Mouse (Mus musculus): ENCODE measurements at regions not wholly inside any gene's neighbourhood (a gene's known extent, or its start where the extent isn't known, plus 50 kb on each side); places are given as distances from the start of the nearest gene placed in this dataset.
"Not testable (repeated sequence)": the region's sequence is repeated elsewhere in the genome, so short reads cannot be mapped to it uniquely, and the experiment has no call there.

- Histone ChIP-seq H3K9me3 (replicated peaks; ENCODE audit: control insufficient read depth, low read length) (no peaks in the 10 kb centered on the region), H3K36me3 (ENCODE audit: control insufficient read depth, insufficient read depth) (no peaks in the 10 kb centered on the region), H3K4me3 (ENCODE audit: low read depth, low read length) (no peak overlapping the region), H3K9ac (ENCODE audit: low read depth, low read length) (no peak overlapping the region), H3K27ac (ENCODE audit: low read length) (no peak overlapping the region), H3K4me1 (ENCODE audit: control insufficient read depth, low read depth, low read length) (no peaks in the 10 kb centered on the region), H3K27me3 (ENCODE audit: control insufficient read depth, insufficient read depth, low read depth, low read length) (no peaks in the 10 kb centered on the region), H3K4me2 (ENCODE audit: low read depth, low read length) (no peak overlapping the region)
- ATAC-seq (ENCODE audit: low read depth) = no peak
- 47% methylated on average over 2 of the region's 2 CpGs for WGBS (ENCODE audit: insufficient replicate concordance)
Measured at GRCm38 (mm10) chr15:59722661-59723413, 293.6 kb downstream of the 4933412E24Rik start.

- Histone ChIP-seq H3K36me3 (ENCODE audit: control insufficient read depth, insufficient read depth) (no peaks in the 10 kb centered on the region), H3K9me3 (replicated peaks; ENCODE audit: control insufficient read depth, low read length) (no peaks in the 10 kb centered on the region), H3K4me1 (ENCODE audit: control insufficient read depth, low read depth, low read length) (peaks cover 5% of the 10 kb centered on the region; the same call in 1 of the 2 replicates), H3K4me3 (ENCODE audit: low read depth, low read length) (no peak overlapping the region), H3K9ac (ENCODE audit: low read depth, low read length) (no peak overlapping the region), H3K27ac (ENCODE audit: low read length) (0 out of 2 replicates have a peak overlapping the region, but pooled peaks have one; percentile 5), H3K4me2 (ENCODE audit: low read depth, low read length) (no peak overlapping the region), H3K27me3 (ENCODE audit: control insufficient read depth, insufficient read depth, low read depth, low read length) (no peaks in the 10 kb centered on the region)
- WGBS (ENCODE audit: insufficient replicate concordance) = 27% methylated on average over 4 of the region's 4 CpGs
- ATAC-seq (ENCODE audit: low read depth) = no peak
Measured at GRCm38 (mm10) chr15:59721420-59721819, 295.0 kb downstream of the 4933412E24Rik start.

- WGBS (ENCODE audit: insufficient replicate concordance) = 30% methylated on average over 6 of the region's 6 CpGs
- Histone ChIP-seq H3K36me3 (ENCODE audit: control insufficient read depth, insufficient read depth) (no peaks in the 10 kb centered on the region), H3K27me3 (ENCODE audit: control insufficient read depth, insufficient read depth, low read depth, low read length) (no peaks in the 10 kb centered on the region), H3K9me3 (replicated peaks; ENCODE audit: control insufficient read depth, low read length) (no peaks in the 10 kb centered on the region), H3K4me1 (ENCODE audit: control insufficient read depth, low read depth, low read length) (peaks cover 5% of the 10 kb centered on the region; the same call in 1 of the 2 replicates), H3K4me2 (ENCODE audit: low read depth, low read length) (no peak overlapping the region), H3K27ac (ENCODE audit: low read length) (0 out of 2 replicates have a peak overlapping the region, but pooled peaks have one; percentile 5), H3K4me3 (ENCODE audit: low read depth, low read length) (no peak overlapping the region), H3K9ac (ENCODE audit: low read depth, low read length) (no peak overlapping the region)
- no peak for ATAC-seq (ENCODE audit: low read depth)
Measured at GRCm38 (mm10) chr15:59721018-59721417, 295.4 kb downstream of the 4933412E24Rik start.

GRCm38 (mm10) chr15:59720149-59720548, 296.3 kb downstream of the 4933412E24Rik start:
- H3K9ac ChIP-seq (ENCODE audit: low read depth, low read length) = no peak overlapping the region
- H3K36me3 ChIP-seq (ENCODE audit: control insufficient read depth, insufficient read depth) = no peaks in the 10 kb centered on the region
- no peaks in the 10 kb centered on the region for H3K27me3 ChIP-seq (ENCODE audit: control insufficient read depth, insufficient read depth, low read depth, low read length)
- no peak overlapping the region for H3K27ac ChIP-seq (ENCODE audit: low read length)
- H3K9me3 ChIP-seq (replicated peaks; ENCODE audit: control insufficient read depth, low read length) = no peaks in the 10 kb centered on the region
- no peak overlapping the region for H3K4me3 ChIP-seq (ENCODE audit: low read depth, low read length)
- ATAC-seq (ENCODE audit: low read depth) = no peak
- no peak overlapping the region for H3K4me2 ChIP-seq (ENCODE audit: low read depth, low read length)
- peaks cover 5% of the 10 kb centered on the region; the same call in 1 of the 2 replicates for H3K4me1 ChIP-seq (ENCODE audit: control insufficient read depth, low read depth, low read length)
- 65% methylated on average over 6 of the region's 6 CpGs for WGBS (ENCODE audit: insufficient replicate concordance)

GRCm38 (mm10) chr15:59719383-59720128, 296.9 kb downstream of the 4933412E24Rik start:
- H3K4me1 ChIP-seq (ENCODE audit: control insufficient read depth, low read depth, low read length); H3K4me2 ChIP-seq (ENCODE audit: low read depth, low read length); H3K27ac ChIP-seq (ENCODE audit: low read length); H3K4me3 ChIP-seq (ENCODE audit: low read depth, low read length); H3K27me3 ChIP-seq (ENCODE audit: control insufficient read depth, insufficient read depth, low read depth, low read length); H3K36me3 ChIP-seq (ENCODE audit: control insufficient read depth, insufficient read depth); ATAC-seq (ENCODE audit: low read depth); H3K9ac ChIP-seq (ENCODE audit: low read depth, low read length); H3K9me3 ChIP-seq (replicated peaks; ENCODE audit: control insufficient read depth, low read length): not testable (repeated sequence)
- WGBS (ENCODE audit: insufficient replicate concordance) = 59% methylated on average over 6 of the region's 6 CpGs

DNA sequence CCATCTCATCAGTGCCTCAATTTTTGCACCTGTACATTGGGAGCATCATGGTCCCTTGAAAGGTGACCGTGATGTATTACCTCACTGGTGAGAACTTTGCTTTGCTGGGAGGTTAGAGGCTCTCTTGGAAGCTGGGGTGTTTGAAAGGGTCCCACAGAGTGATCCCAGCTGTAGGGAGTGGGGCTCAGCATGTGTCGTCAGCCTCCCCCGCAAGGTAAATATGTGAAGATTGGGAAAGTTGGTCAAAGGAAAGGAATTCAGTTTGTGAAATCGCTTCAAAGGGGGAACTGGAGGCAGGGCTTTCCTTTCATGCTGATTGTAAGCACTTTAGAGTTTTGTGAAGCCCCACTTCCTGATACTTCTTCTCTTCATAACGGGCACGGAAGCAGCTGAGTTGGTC, 299.5 kb downstream of the 4933412E24Rik start:
- H3K27ac ChIP-seq (ENCODE audit: low read length) = peak overlapping the region; percentile 66
- H3K9me3 ChIP-seq (replicated peaks; ENCODE audit: control insufficient read depth, low read length) = no peaks in the 10 kb centered on the region
- peak; percentile 79 for ATAC-seq (ENCODE audit: low read depth)
- no peak overlapping the region; the same call in 1 of the 2 replicates for H3K9ac ChIP-seq (ENCODE audit: low read depth, low read length)
- WGBS (ENCODE audit: insufficient replicate concordance) = 26% methylated on average over 6 of the region's 6 CpGs
- no peaks in the 10 kb centered on the region for H3K27me3 ChIP-seq (ENCODE audit: control insufficient read depth, insufficient read depth, low read depth, low read length)
- no peaks in the 10 kb centered on the region for H3K36me3 ChIP-seq (ENCODE audit: control insufficient read depth, insufficient read depth)
- no peak overlapping the region for H3K4me3 ChIP-seq (ENCODE audit: low read depth, low read length)
- H3K4me2 ChIP-seq (ENCODE audit: low read depth, low read length) = no peak overlapping the region
- peaks cover 9% of the 10 kb centered on the region; the same call in 1 of the 2 replicates for H3K4me1 ChIP-seq (ENCODE audit: control insufficient read depth, low read depth, low read length)

GRCm38 (mm10) chr15:59715951-59716350, 300.5 kb downstream of the 4933412E24Rik start:
- H3K36me3 ChIP-seq (ENCODE audit: control insufficient read depth, insufficient read depth) = no peaks in the 10 kb centered on the region
- H3K4me3 ChIP-seq (ENCODE audit: low read depth, low read length) = no peak overlapping the region
- H3K4me2 ChIP-seq (ENCODE audit: low read depth, low read length) = no peak overlapping the region
- H3K27ac ChIP-seq (ENCODE audit: low read length) = no peak overlapping the region
- H3K27me3 ChIP-seq (ENCODE audit: control insufficient read depth, insufficient read depth, low read depth, low read length) = no peaks in the 10 kb centered on the region
- H3K9ac ChIP-seq (ENCODE audit: low read depth, low read length) = no peak overlapping the region
- ATAC-seq (ENCODE audit: low read depth) = no peak
- 50% methylated on average over 3 of the region's 3 CpGs for WGBS (ENCODE audit: insufficient replicate concordance)
- H3K9me3 ChIP-seq (replicated peaks; ENCODE audit: control insufficient read depth, low read length) = no peaks in the 10 kb centered on the region
- peaks cover 9% of the 10 kb centered on the region; the same call in 1 of the 2 replicates for H3K4me1 ChIP-seq (ENCODE audit: control insufficient read depth, low read depth, low read length)

GRCm38 (mm10) chr15:59713965-59714739, 302.3 kb downstream of the 4933412E24Rik start:
- WGBS (ENCODE audit: insufficient replicate concordance) = 48% methylated on average over 8 of the region's 8 CpGs
- no peak for ATAC-seq (ENCODE audit: low read depth)
- Histone ChIP-seq H3K4me3 (ENCODE audit: low read depth, low read length) (no peak overlapping the region), H3K9ac (ENCODE audit: low read depth, low read length) (no peak overlapping the region), H3K27me3 (ENCODE audit: control insufficient read depth, insufficient read depth, low read depth, low read length) (no peaks in the 10 kb centered on the region), H3K9me3 (replicated peaks; ENCODE audit: control insufficient read depth, low read length) (no peaks in the 10 kb centered on the region), H3K27ac (ENCODE audit: low read length) (no peak overlapping the region), H3K4me2 (ENCODE audit: low read depth, low read length) (no peak overlapping the region), H3K4me1 (ENCODE audit: control insufficient read depth, low read depth, low read length) (peaks cover 9% of the 10 kb centered on the region; the same call in 1 of the 2 replicates), H3K36me3 (ENCODE audit: control insufficient read depth, insufficient read depth) (no peaks in the 10 kb centered on the region)
